8 mouse cellular contexts compared by ENCODE assay signal in the genomic region with DNA sequence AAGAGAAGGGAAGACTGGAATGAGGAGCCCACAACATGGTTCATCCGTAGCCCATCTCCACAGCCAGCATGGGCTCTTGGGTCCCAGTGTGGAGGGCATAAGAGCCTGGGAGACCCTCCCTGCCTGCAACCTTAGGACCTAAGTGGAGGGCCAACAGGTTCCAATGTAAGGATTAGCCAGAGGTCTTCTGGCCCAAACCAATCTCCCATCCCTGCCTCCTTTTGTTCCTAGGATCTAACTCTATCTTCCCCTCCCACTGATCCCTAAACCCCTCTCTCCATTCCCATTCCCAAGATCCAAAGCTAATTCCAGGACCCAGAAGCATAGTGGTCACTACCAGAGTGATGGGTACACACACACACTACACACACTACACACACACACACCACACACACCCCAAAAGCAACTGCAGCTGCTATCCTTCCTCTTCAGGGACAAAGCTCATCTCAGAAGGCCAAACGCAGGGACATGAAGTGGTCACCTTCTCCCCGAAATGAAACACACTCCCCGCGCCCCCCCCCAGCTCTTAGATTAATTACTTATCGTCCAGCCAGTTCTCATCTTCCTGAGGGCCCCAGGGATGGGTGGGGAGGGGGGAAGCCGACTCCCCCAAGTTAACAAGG. TPM values are rescaled to one million over a fixed set of nuclear protein-coding genes. Genes with fewer than 3 reads are reported as not detected.
DNase-seq lines count a peak whose midpoint lies in the region; ATAC-seq and TF ChIP-seq lines count a peak whose summit lies in the region.

No protein-coding gene starts in this region.

- peak overlapping the region; percentile 98 for H3K4me3 ChIP-seq in heart, embryonic 11.5 days (ENCODE audit: low read depth, low read length)
- peak overlapping the region; percentile 89 for H3K4me3 ChIP-seq in ES-Bruce4 (ENCODE audit: low read depth, low read length)
- peak overlapping the region; percentile 87 for H3K4me3 ChIP-seq in forebrain, embryonic 15.5 days
- peak overlapping the region; percentile 84 for H3K4me3 ChIP-seq in liver, embryonic 15.5 days (replicated peaks)

- no peak for DNase-seq in heart, postnatal 14 days
- DNase-seq in right cerebral cortex, adult 18-20 months: no peak
- no peak for DNase-seq in layer of hippocampus, postnatal 36 days
- DNase-seq in T-cell, adult 2 months (ENCODE audit: low spot score): no peak

- TF ChIP-seq EP300 in ES-Bruce4 (IDR thresholded peaks at IDR 0.05; ENCODE audit: insufficient read depth, low read depth, low read length): no peak

- H3K27me3 ChIP-seq in heart, embryonic 11.5 days (ENCODE audit: control insufficient read depth, insufficient read depth, low read length): no peaks in the 10 kb centered on the region
- no peaks in the 10 kb centered on the region for H3K27me3 ChIP-seq in ES-Bruce4 (ENCODE audit: control insufficient read depth, insufficient read depth, low read length, poor library complexity, severe bottlenecking)
- no peaks in the 10 kb centered on the region for H3K27me3 ChIP-seq in forebrain, embryonic 15.5 days
- peaks cover 66% of the 10 kb centered on the region for H3K27me3 ChIP-seq in liver, embryonic 15.5 days

- no peaks in the 10 kb centered on the region for H3K36me3 ChIP-seq in heart, embryonic 11.5 days (ENCODE audit: control insufficient read depth, insufficient read depth, low read length)
- H3K36me3 ChIP-seq in ES-Bruce4 (ENCODE audit: control insufficient read depth, insufficient read depth, low read length, poor library complexity, severe bottlenecking): no peaks in the 10 kb centered on the region
- no peaks in the 10 kb centered on the region for H3K36me3 ChIP-seq in forebrain, embryonic 15.5 days
- H3K36me3 ChIP-seq in liver, embryonic 15.5 days (replicated peaks): no peaks in the 10 kb centered on the region

- H3K4me1 ChIP-seq in heart, embryonic 11.5 days (ENCODE audit: control insufficient read depth, insufficient read depth, low read length): peaks cover 55% of the 10 kb centered on the region
- H3K4me1 ChIP-seq in ES-Bruce4 (ENCODE audit: control insufficient read depth, insufficient read depth, low read length): peaks cover 12% of the 10 kb centered on the region
- peaks cover 63% of the 10 kb centered on the region for H3K4me1 ChIP-seq in forebrain, embryonic 15.5 days
- H3K4me1 ChIP-seq in liver, embryonic 15.5 days (replicated peaks): peaks cover 40% of the 10 kb centered on the region

- 17% methylated on average over 7 of the region's 7 CpGs for WGBS in heart, embryonic 11.5 days (ENCODE audit: insufficient replicate concordance)
- WGBS in forebrain, embryonic 15.5 days: 7% methylated on average over 7 of the region's 7 CpGs
- 18% methylated on average over 7 of the region's 7 CpGs for WGBS in liver, embryonic 15.5 days (ENCODE audit: insufficient replicate concordance)

- peak overlapping the region; percentile 93 for H3K4me2 ChIP-seq in heart, embryonic 11.5 days
- peak overlapping the region; percentile 80 for H3K4me2 ChIP-seq in forebrain, embryonic 15.5 days (replicated peaks)
- H3K4me2 ChIP-seq in liver, embryonic 15.5 days: peak overlapping the region; percentile 96

- TF ChIP-seq CTCF in ES-Bruce4 (IDR thresholded peaks at IDR 0.05; ENCODE audit: low read depth, low read length): no peak

- ATAC-seq in heart, embryonic 11.5 days (replicated peaks; ENCODE audit: insufficient number of reproducible peaks, low FRiP score, low TSS enrichment): no peak
- no peak for ATAC-seq in forebrain, embryonic 15.5 days (replicated peaks)
- no peak for ATAC-seq in liver, embryonic 15.5 days (ENCODE audit: insufficient read depth)

- intact Hi-C loops in heart, postnatal 14 days (cut with DNase I): loop anchor here (2.0 kb wide), 1 partner anchor 18 kb away; no protein-coding TSS in a partner anchor

- H3K9ac ChIP-seq in heart, embryonic 11.5 days (ENCODE audit: low read depth, low read length): peak overlapping the region; percentile 93
- H3K9ac ChIP-seq in ES-Bruce4 (ENCODE audit: low read depth, poor library complexity, severe bottlenecking): peak overlapping the region; percentile 83
- H3K9ac ChIP-seq in forebrain, embryonic 15.5 days (replicated peaks): peak overlapping the region; percentile 95
- H3K9ac ChIP-seq in liver, embryonic 15.5 days: peak overlapping the region; percentile 88

- no peak for TF ChIP-seq POLR2A in ES-Bruce4 (IDR thresholded peaks at IDR 0.05; ENCODE audit: insufficient read depth, low read length)

- no peaks in the 10 kb centered on the region for H3K9me3 ChIP-seq in heart, embryonic 11.5 days (replicated peaks; ENCODE audit: control insufficient read depth, low read length)
- no peaks in the 10 kb centered on the region for H3K9me3 ChIP-seq in ES-Bruce4 (replicated peaks; ENCODE audit: control insufficient read depth, insufficient read depth, low read length, poor library complexity, severe bottlenecking)
- no peaks in the 10 kb centered on the region for H3K9me3 ChIP-seq in forebrain, embryonic 15.5 days
- H3K9me3 ChIP-seq in liver, embryonic 15.5 days (replicated peaks): no peaks in the 10 kb centered on the region

- H3K27ac ChIP-seq in heart, embryonic 11.5 days (ENCODE audit: low read depth, low read length): peak overlapping the region; percentile 86; the same call in 1 of the 2 replicates
- no peak overlapping the region for H3K27ac ChIP-seq in ES-Bruce4 (ENCODE audit: insufficient read depth, low read length)
- peak overlapping the region; percentile 98 for H3K27ac ChIP-seq in forebrain, embryonic 15.5 days (replicated peaks)
- no peak overlapping the region for H3K27ac ChIP-seq in liver, embryonic 15.5 days (replicated peaks)

RNA-seq across cellular contexts. Expression of gene Hdac5, which starts 1.2 kb away (rescaled TPM):
- 42.8 and 45.3 TPM in 2 replicates for polyA plus RNA-seq in heart, embryonic 11.5 days (2014; fragmentation: Nextera tagmentation; extraction: Ambion mirVana)
- total RNA-seq in heart, postnatal 14 days (2021): 100 to 1,000 TPM; 122 to 138 TPM
- polyA plus RNA-seq in ES-Bruce4 (2011; ENCODE audit: insufficient read depth, insufficient read length, low read depth, missing spikeins): 41.2 and 42.4 TPM in 2 replicates
- 127 and 129 TPM in 2 replicates for polyA plus RNA-seq in forebrain, embryonic 15.5 days (2015; fragmentation: Nextera tagmentation; extraction: Ambion mirVana)
- polyA plus RNA-seq in liver, embryonic 15.5 days (2015; fragmentation: Nextera tagmentation; extraction: Ambion mirVana): 17.3 and 17.5 TPM in 2 replicates
- 100 to 1,000 TPM; 227 to 234 TPM for total RNA-seq in layer of hippocampus, postnatal 36 days (2021)

RNA-seq across cellular contexts. Expression of gene BC030867, which starts 19.9 kb away (rescaled TPM):
- 12.7 and 13.2 TPM in 2 replicates for polyA plus RNA-seq in heart, embryonic 11.5 days (2014; fragmentation: Nextera tagmentation; extraction: Ambion mirVana)
- total RNA-seq in heart, postnatal 14 days (2021): under 1 TPM; 0.74 to 0.83 TPM
- 32.5 and 34.0 TPM in 2 replicates for polyA plus RNA-seq in ES-Bruce4 (2011; ENCODE audit: insufficient read depth, insufficient read length, low read depth, missing spikeins)
- 5.6 and 7.0 TPM in 2 replicates for polyA plus RNA-seq in forebrain, embryonic 15.5 days (2015; fragmentation: Nextera tagmentation; extraction: Ambion mirVana)
- 14.1 and 15.3 TPM in 2 replicates for polyA plus RNA-seq in liver, embryonic 15.5 days (2015; fragmentation: Nextera tagmentation; extraction: Ambion mirVana)
- 1 to 10 TPM in 1 of 2 experiments, under 1 TPM in 1; 0.58 to 1.5 TPM for total RNA-seq in layer of hippocampus, postnatal 36 days (2021)

RNA-seq across cellular contexts. Expression of gene G6pc3, which starts 39.3 kb away (rescaled TPM):
- polyA plus RNA-seq in heart, embryonic 11.5 days (2014; fragmentation: Nextera tagmentation; extraction: Ambion mirVana): 27.9 and 28.7 TPM in 2 replicates
- 10 to 100 TPM; 35.0 to 35.7 TPM for total RNA-seq in heart, postnatal 14 days (2021)
- polyA plus RNA-seq in ES-Bruce4 (2011; ENCODE audit: insufficient read depth, insufficient read length, low read depth, missing spikeins): 33.0 and 33.6 TPM in 2 replicates
- 21.5 and 23.7 TPM in 2 replicates for polyA plus RNA-seq in forebrain, embryonic 15.5 days (2015; fragmentation: Nextera tagmentation; extraction: Ambion mirVana)
- polyA plus RNA-seq in liver, embryonic 15.5 days (2015; fragmentation: Nextera tagmentation; extraction: Ambion mirVana): 8.2 and 8.8 TPM in 2 replicates
- total RNA-seq in layer of hippocampus, postnatal 36 days (2021): 10 to 100 TPM; 52.0 to 58.5 TPM

RNA-seq across cellular contexts. Expression of gene Asb16, which starts 39.8 kb away (rescaled TPM):
- 0.23 TPM in 1 of 2 replicates, not detected in the other for polyA plus RNA-seq in heart, embryonic 11.5 days (2014; fragmentation: Nextera tagmentation; extraction: Ambion mirVana)
- total RNA-seq in heart, postnatal 14 days (2021): under 1 TPM; 0.61 to 0.62 TPM
- 0.70 and 2.3 TPM in 2 replicates for polyA plus RNA-seq in ES-Bruce4 (2011; ENCODE audit: insufficient read depth, insufficient read length, low read depth, missing spikeins)
- not detected in 2 replicates for polyA plus RNA-seq in forebrain, embryonic 15.5 days (2015; fragmentation: Nextera tagmentation; extraction: Ambion mirVana)
- polyA plus RNA-seq in liver, embryonic 15.5 days (2015; fragmentation: Nextera tagmentation; extraction: Ambion mirVana): 0.05 and 0.06 TPM in 2 replicates
- 1 to 10 TPM; 1.0 to 1.2 TPM for total RNA-seq in layer of hippocampus, postnatal 36 days (2021)

RNA-seq across cellular contexts. Expression of gene Lsm12, which starts 43.7 kb away (rescaled TPM):
- polyA plus RNA-seq in heart, embryonic 11.5 days (2014; fragmentation: Nextera tagmentation; extraction: Ambion mirVana): 61.3 and 64.3 TPM in 2 replicates
- 10 to 100 TPM; 44.4 to 47.6 TPM for total RNA-seq in heart, postnatal 14 days (2021)
- polyA plus RNA-seq in ES-Bruce4 (2011; ENCODE audit: insufficient read depth, insufficient read length, low read depth, missing spikeins): 137 and 146 TPM in 2 replicates
- polyA plus RNA-seq in forebrain, embryonic 15.5 days (2015; fragmentation: Nextera tagmentation; extraction: Ambion mirVana): 114 and 118 TPM in 2 replicates
- 51.4 and 70.3 TPM in 2 replicates for polyA plus RNA-seq in liver, embryonic 15.5 days (2015; fragmentation: Nextera tagmentation; extraction: Ambion mirVana)
- total RNA-seq in layer of hippocampus, postnatal 36 days (2021): 10 to 100 TPM; 59.4 to 60.8 TPM

Comparison
In these comparisons a context has a peak if more than half of its experiments do, and no peak if none do; other contexts are left out.
1. H3K27ac ChIP-seq: peak in heart, embryonic 11.5 days (single experiment) and forebrain, embryonic 15.5 days (single experiment); none in ES-Bruce4 (single experiment) and liver, embryonic 15.5 days (single experiment).
2. Peak in every context shown above with its lines, with median percentiles within 50 percentile points of each other: H3K4me2 ChIP-seq, H3K4me3 ChIP-seq and H3K9ac ChIP-seq.